ENCODE assay signal across 8 mouse cellular contexts in the genomic region with DNA sequence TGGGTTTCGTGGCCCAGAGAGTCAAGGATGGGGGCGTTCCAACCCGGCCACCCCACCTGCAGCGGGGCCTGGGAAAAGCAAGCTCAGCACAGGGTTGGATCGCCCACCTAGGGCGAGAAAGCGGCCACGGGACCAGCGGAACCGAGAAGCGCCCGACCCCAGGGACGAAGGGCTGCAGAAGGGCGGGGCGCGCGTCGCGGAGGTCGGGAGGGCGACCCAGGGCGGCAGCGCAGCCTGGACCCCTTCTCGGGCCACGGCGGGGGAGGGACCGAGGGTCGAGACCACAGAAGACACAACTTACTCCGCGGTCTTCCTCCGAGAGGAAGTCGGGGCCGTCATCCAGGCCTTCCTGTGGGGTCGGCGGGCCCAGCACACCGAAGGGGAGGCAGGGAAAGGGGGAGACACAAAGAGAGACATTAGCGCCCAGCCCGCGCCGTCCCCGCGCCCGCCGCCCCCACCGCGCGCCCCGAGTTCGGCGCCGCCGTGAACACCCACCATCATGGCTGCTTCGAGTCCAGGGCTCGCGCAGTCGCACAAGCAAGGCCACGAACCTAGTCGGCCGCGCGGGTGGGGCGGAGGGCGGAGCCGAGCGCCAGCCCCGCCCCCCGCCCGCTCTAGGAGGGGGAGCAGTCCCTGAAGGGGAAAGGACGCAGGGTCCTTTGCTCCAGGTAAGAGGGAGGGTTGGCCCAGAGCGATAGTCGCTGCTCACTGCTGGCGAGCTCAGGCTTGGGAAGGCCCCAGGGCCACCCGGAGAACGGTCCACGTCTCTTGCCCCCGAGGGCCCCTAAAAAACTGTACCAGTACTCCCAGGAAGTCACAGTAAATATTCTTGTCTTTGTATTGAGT. TPM values are rescaled to one million over a fixed set of nuclear protein-coding genes. Genes with fewer than 3 reads are reported as not detected.
DNase-seq lines count a peak whose midpoint lies in the region; ATAC-seq and TF ChIP-seq lines count a peak whose summit lies in the region.

A gene (minus strand): TSS at position 551 of the 846 bp plus-strand sequence.

- peak within 1 kb of the TSS; percentile 92 for H3K4me3 ChIP-seq in ES-E14 (ENCODE audit: insufficient read depth in 1 of 2, low read depth in 1 of 2, low read length in 2 of 2, poor library complexity in 1 of 2, severe bottlenecking in 1 of 2)
- peak within 1 kb of the TSS; percentile 99 for H3K4me3 ChIP-seq in forebrain, embryonic 16.5 days (replicated peaks; ENCODE audit: low read length)
- peak within 1 kb of the TSS; percentile 100 for H3K4me3 ChIP-seq in layer of hippocampus, adult 2 months
- peak within 1 kb of the TSS; percentile 95 for H3K4me3 ChIP-seq in lung, embryonic 14.5 days (ENCODE audit: low read depth, low read length)

- DNase-seq in ES-E14 (ENCODE audit: low read depth, low spot score), result peak; percentile 68
- DNase-seq in cerebellum, adult 11-12 months, result peak; percentile 81
- DNase-seq in heart, postnatal 36 days, result peak; percentile 81 to 84
- DNase-seq in layer of hippocampus, adult 2 months (ENCODE audit: low spot score in 2 of 2), result peak; percentile 70 to 78
- peak; percentile 94 for DNase-seq in lung, embryonic 14.5 days
- peak; percentile 75 for DNase-seq in ovary, adult 18-20 months (ENCODE audit: low spot score)
- DNase-seq in thymus, postnatal 0 days (ENCODE audit: low spot score), result peak; percentile 92

- peak within 1 kb of the TSS; percentile 58 for H3K4me2 ChIP-seq in forebrain, embryonic 16.5 days (ENCODE audit: low read length)
- peak within 1 kb of the TSS; percentile 72 for H3K4me2 ChIP-seq in lung, embryonic 14.5 days

- no peaks in the 10 kb centered on the region for H3K27me3 ChIP-seq in forebrain, embryonic 16.5 days (replicated peaks; ENCODE audit: control insufficient read depth, insufficient read depth, low read length)
- H3K27me3 ChIP-seq in lung, embryonic 14.5 days (ENCODE audit: insufficient read depth, low read length), result no peaks in the 10 kb centered on the region

- TF ChIP-seq CTCF in layer of hippocampus, adult 2 months (conservative IDR thresholded peaks at IDR 0.05), result no peak
- TF ChIP-seq CTCF in lung, embryonic 14.5 days (IDR thresholded peaks at IDR 0.05; ENCODE audit: low read depth), result no peak

- peak within 1 kb of the TSS; percentile 30; the same call in 1 of the 2 replicates for H3K27ac ChIP-seq in ES-E14 (ENCODE audit: insufficient read depth, low read depth, low read length, poor library complexity, severe bottlenecking)
- H3K27ac ChIP-seq in forebrain, embryonic 16.5 days (ENCODE audit: low read length), result peak within 1 kb of the TSS; percentile 72
- peak within 1 kb of the TSS; percentile 99 for H3K27ac ChIP-seq in layer of hippocampus, adult 2 months
- peak within 1 kb of the TSS; percentile 81 for H3K27ac ChIP-seq in lung, embryonic 14.5 days (ENCODE audit: low read depth)

- under 1% methylated on average over 55 of the region's 76 CpGs for WGBS in forebrain, embryonic 16.5 days
- WGBS in lung, embryonic 14.5 days, result under 1% methylated on average over 76 of the region's 76 CpGs

- in situ Hi-C loops in ES-E14 (cut with MboI; ENCODE audit: low sequenced_read_pairs in 2 of 2, unreplicated experiment in 2 of 2), result loop anchor here in 1 of 2 experiments (10.0 kb wide), 1 partner anchor 51 kb away; no protein-coding TSS in a partner anchor

- no peaks in the 10 kb centered on the region for H3K9me3 ChIP-seq in ES-E14 (ENCODE audit: control insufficient read depth, insufficient read depth, low read depth, low read length)
- no peaks in the 10 kb centered on the region for H3K9me3 ChIP-seq in forebrain, embryonic 16.5 days (ENCODE audit: control insufficient read depth, low read length)
- H3K9me3 ChIP-seq in lung, embryonic 14.5 days (ENCODE audit: low read depth, low read length), result no peaks in the 10 kb centered on the region

- peaks cover 0 to 3% of the 10 kb centered on the region in 2 experiments; a peak in 2 of 4 replicates for H3K4me1 ChIP-seq in ES-E14 (ENCODE audit: control insufficient read depth in 2 of 2, insufficient read depth in 2 of 2, low read length in 2 of 2, poor library complexity in 1 of 2)
- peaks cover 19% of the 10 kb centered on the region for H3K4me1 ChIP-seq in forebrain, embryonic 16.5 days (replicated peaks; ENCODE audit: control insufficient read depth, insufficient read depth, low read length)
- peaks cover 10% of the 10 kb centered on the region; the same call in 1 of the 2 replicates for H3K4me1 ChIP-seq in lung, embryonic 14.5 days (ENCODE audit: insufficient read depth)

- peaks cover 5% of the 10 kb centered on the region; the same call in 1 of the 2 replicates for H3K36me3 ChIP-seq in ES-E14 (ENCODE audit: control insufficient read depth, insufficient read depth, low read length, poor library complexity, severe bottlenecking)
- no peaks in the 10 kb centered on the region for H3K36me3 ChIP-seq in forebrain, embryonic 16.5 days (ENCODE audit: control insufficient read depth, insufficient read depth)
- H3K36me3 ChIP-seq in lung, embryonic 14.5 days (ENCODE audit: insufficient read depth), result peaks cover 15% of the 10 kb centered on the region; the same call in 1 of the 2 replicates

- ATAC-seq in forebrain, embryonic 16.5 days, result peak; percentile 97
- peak; percentile 95 for ATAC-seq in lung, embryonic 14.5 days (ENCODE audit: insufficient read depth)

- H3K9ac ChIP-seq in ES-E14 (ENCODE audit: insufficient read depth, low read depth, low read length, poor library complexity, severe bottlenecking), result peak within 1 kb of the TSS; percentile 81
- H3K9ac ChIP-seq in forebrain, embryonic 16.5 days (replicated peaks; ENCODE audit: low read depth, low read length), result peak within 1 kb of the TSS; percentile 100
- H3K9ac ChIP-seq in lung, embryonic 14.5 days, result peak within 1 kb of the TSS; percentile 99

- intact Hi-C loops in heart, postnatal 36 days (cut with DNase I), result loop anchor here (2.0 kb wide), 1 partner anchor 67 kb away; a partner anchor contains a TSS

TF ChIP-seq in ES-E14, 5 proteins besides CTCF, POLR2A, EP300 and RAD21:
- TF ChIP-seq MAFK (IDR thresholded peaks at IDR 0.05; ENCODE audit: insufficient read depth, low read depth, low read length) (peak; percentile 71; the same call in 1 of the 2 replicates), HCFC1 (IDR thresholded peaks at IDR 0.05; ENCODE audit: borderline replicate concordance, insufficient read depth, low read length) (no peak)

RNA-seq across cellular contexts. Expression of the gene that starts here (rescaled TPM):
- total RNA-seq in ES-E14 (2012; rRNA removed), result 36.0 and 53.2 TPM in 2 replicates
- 147 and 168 TPM in 2 replicates for polyA plus RNA-seq in forebrain, embryonic 16.5 days (2015; fragmentation: Nextera tagmentation; extraction: Ambion mirVana)
- 10 to 100 TPM; 30.9 to 34.6 TPM for total RNA-seq in heart, postnatal 36 days (2021)
- 10 to 100 TPM; 39.7 to 48.0 TPM for total RNA-seq in layer of hippocampus, adult 2 months (2021)
- 186 and 188 TPM in 2 replicates for polyA plus RNA-seq in lung, embryonic 14.5 days (2014; fragmentation: Nextera tagmentation; extraction: Ambion mirVana)
- 185 and 189 TPM in 2 replicates for polyA plus RNA-seq in thymus, postnatal 0 days (2015; fragmentation: Nextera tagmentation; extraction: Ambion mirVana)

Comparison
In these comparisons a context has a peak if more than half of its experiments do, and no peak if none do; other contexts are left out.
1. Peak in every context shown above with its lines: DNase-seq, ATAC-seq, H3K4me3 ChIP-seq and H3K27ac ChIP-seq.
2. H3K27ac ChIP-seq: peak in every context shown above with its lines; median percentile 99 in layer of hippocampus, adult 2 months; 81 in lung, embryonic 14.5 days; 72 in forebrain, embryonic 16.5 days; 30 in ES-E14.